Mouse (Mus musculus) ES-Bruce4 (cell line): ENCODE measurements around the gene Loxl4. TPM values are rescaled to one million over a fixed set of nuclear protein-coding genes. Genes with fewer than 3 reads are reported as not detected.

Experiments
- H3K27ac ChIP-seq: 2 replicates; pipeline ENCODE4 v1.5.1; 2012; ENCODE audit warnings: low read length, inconsistent platforms; ENCODE audit not compliant: insufficient read depth
- H3K27me3 ChIP-seq: 2 replicates; pipeline ENCODE4 v1.6.1; 2012; ENCODE audit warnings: mild to moderate bottlenecking, low read length, inconsistent platforms; ENCODE audit not compliant: control insufficient read depth, poor library complexity, insufficient read depth, severe bottlenecking
- H3K36me3 ChIP-seq: 2 replicates; pipeline ENCODE4 v1.6.1; 2012; ENCODE audit warnings: inconsistent platforms, mild to moderate bottlenecking, low read length, moderate library complexity; ENCODE audit not compliant: control insufficient read depth, poor library complexity, insufficient read depth, severe bottlenecking
- H3K4me1 ChIP-seq: one replicate; pipeline ENCODE4 v1.8.1; 2011; ENCODE audit warnings: low read length; ENCODE audit not compliant: control insufficient read depth, insufficient read depth
- H3K4me3 ChIP-seq: 2 replicates; pipeline ENCODE4 v1.5.1; 2011; ENCODE audit warnings: low read depth, mild to moderate bottlenecking, low read length
- H3K9ac ChIP-seq: 2 replicates; pipeline ENCODE4 v1.6.1; 2012; ENCODE audit warnings: low read depth, mild to moderate bottlenecking, inconsistent platforms; ENCODE audit not compliant: poor library complexity, severe bottlenecking
- H3K9me3 ChIP-seq: replicated peaks from 2 replicates; pipeline ENCODE4 v1.6.1; 2012; ENCODE audit warnings: mild to moderate bottlenecking, low read length, inconsistent platforms; ENCODE audit not compliant: control insufficient read depth, poor library complexity, insufficient read depth, severe bottlenecking
- CTCF ChIP-seq: IDR thresholded peaks from one replicate; pipeline ENCODE4 v1.8.1; 2011; ENCODE audit warnings: low read depth, low read length
- EP300 ChIP-seq: IDR thresholded peaks from 2 replicates; pipeline ENCODE4 v1.6.1; 2011; ENCODE audit warnings: low read depth, low read length; ENCODE audit not compliant: insufficient read depth
- POLR2A ChIP-seq: IDR thresholded peaks from one replicate; pipeline ENCODE4 v1.8.1; 2011; ENCODE audit warnings: low read length; ENCODE audit not compliant: insufficient read depth
- polyA plus RNA-seq: library from polyadenylated mRNA; stranded (reverse); fragments of >200 nt; gene quantifications from 2 replicates; pipeline ENCODE4 v1.2.4, GENCODE M21; 2011; ENCODE audit warnings: low read depth; ENCODE audit not compliant: missing spikeins, insufficient read depth, insufficient read length

Gene Loxl4
- polyA plus RNA-seq, 1 experiment: 3.1 TPM

- no peaks in the 10 kb centered on the region for H3K27me3 ChIP-seq
- H3K9ac ChIP-seq: no peak overlapping the region
- no peak for TF ChIP-seq POLR2A
- TF ChIP-seq EP300: no peak
- no peak for TF ChIP-seq CTCF
Measured at GRCm38 (mm10) chr19:42583677-42584076, 28.9 kb downstream of the Loxl4 start.

GRCm38 (mm10) chr19:42582811-42583370 is 29.7 kb downstream of the Loxl4 start:
- Histone ChIP-seq H3K36me3 (no peaks in the 10 kb centered on the region), H3K9ac (no peak overlapping the region), H3K9me3 (no peaks in the 10 kb centered on the region), H3K4me3 (no peak overlapping the region), H3K4me1 (no peaks in the 10 kb centered on the region), H3K27me3 (no peaks in the 10 kb centered on the region), H3K27ac (no peak overlapping the region)
- TF ChIP-seq CTCF (no peak), EP300 (no peak), POLR2A (no peak)

More at GRCm38 (mm10) chr19:42583677-42584076, 28.9 kb downstream of the Loxl4 start:
- Histone ChIP-seq H3K36me3 (no peaks in the 10 kb centered on the region), H3K4me3 (no peak overlapping the region), H3K9me3 (no peaks in the 10 kb centered on the region), H3K27ac (no peak overlapping the region), H3K4me1 (no peaks in the 10 kb centered on the region)

- TF ChIP-seq POLR2A (no peak), CTCF (no peak), EP300 (no peak)
- Histone ChIP-seq H3K9ac (no peak overlapping the region), H3K9me3 (no peaks in the 10 kb centered on the region), H3K4me3 (no peak overlapping the region), H3K4me1 (no peaks in the 10 kb centered on the region), H3K36me3 (no peaks in the 10 kb centered on the region), H3K27ac (no peak overlapping the region), H3K27me3 (no peaks in the 10 kb centered on the region)
Measured at GRCm38 (mm10) chr19:42580701-42581100, 31.9 kb downstream of the Loxl4 start.

GRCm38 (mm10) chr19:42578631-42579030 is 34.0 kb downstream of the Loxl4 start:
- Histone ChIP-seq H3K36me3 (no peaks in the 10 kb centered on the region), H3K4me1 (no peaks in the 10 kb centered on the region), H3K9me3 (no peaks in the 10 kb centered on the region), H3K27ac (no peak overlapping the region), H3K9ac (no peak overlapping the region), H3K27me3 (no peaks in the 10 kb centered on the region), H3K4me3 (no peak overlapping the region)
- TF ChIP-seq CTCF (no peak), POLR2A (no peak), EP300 (no peak)

GRCm38 (mm10) chr19:42576856-42577255 is 35.8 kb downstream of the Loxl4 start:
- Histone ChIP-seq H3K4me1 (no peaks in the 10 kb centered on the region), H3K27me3 (no peaks in the 10 kb centered on the region)
- TF ChIP-seq POLR2A: no peak
- TF ChIP-seq CTCF: no peak
- TF ChIP-seq EP300: no peak

GRCm38 (mm10) chr19:42575317-42575716 is 37.3 kb downstream of the Loxl4 start:
- Histone ChIP-seq H3K27me3 (no peaks in the 10 kb centered on the region), H3K36me3 (no peaks in the 10 kb centered on the region), H3K4me1 (no peaks in the 10 kb centered on the region), H3K9me3 (no peaks in the 10 kb centered on the region), H3K27ac (no peak overlapping the region), H3K4me3 (no peak overlapping the region), H3K9ac (no peak overlapping the region)
- TF ChIP-seq POLR2A (no peak), EP300 (no peak), CTCF (no peak)

More at GRCm38 (mm10) chr19:42576856-42577255, 35.8 kb downstream of the Loxl4 start:
- H3K4me3 ChIP-seq: no peak overlapping the region
- no peak overlapping the region for H3K27ac ChIP-seq
- no peaks in the 10 kb centered on the region for H3K36me3 ChIP-seq
- no peaks in the 10 kb centered on the region for H3K9me3 ChIP-seq
- H3K9ac ChIP-seq: no peak overlapping the region
